Mouse (Mus musculus) layer of hippocampus, postnatal 10 days (tissue): Measurements from ENCODE around the gene Ccl21b. TPM values are rescaled to one million over a fixed set of nuclear protein-coding genes. Genes with fewer than 3 reads are reported as not detected.
"Not testable (repeated sequence)": the region's sequence is repeated elsewhere in the genome, so short reads cannot be mapped to it uniquely, and the experiment has no call there.

Source experiments
- DNase-seq, 2 experiments: peaks; one replicate each; pipeline ENCODE4 v3.0.0; 2021; ENCODE audit warnings: low spot score in 2 of 2
- long read RNA-seq: library from polyadenylated mRNA; stranded (forward); transcript quantifications from one replicate; pipeline ENCODE4 v2.0.0, GENCODE M21; 2023
- total RNA-seq, 2 experiments: library from RNA; stranded (reverse); gene quantifications; 2 replicates each; pipeline ENCODE4 v1.2.3; 2021

Gene Ccl21b
- total RNA-seq, result not detected
- long read RNA-seq, partial matches to known transcripts, result 1 of 13 reads
- long read RNA-seq, other reads (novel, unspliced or antisense), result 12 of 13 reads

- not testable (repeated sequence) for DNase-seq
Observed at GRCm38 (mm10) chr4:42255467-42255866, at the start of gene Ccl21b. Gene Ccl21b (plus strand): TSS chr4:42255767.

GRCm38 (mm10) chr4:42240339-42240738 lies 15.2 kb upstream of the Ccl21b start, which contains the start of gene Gm10600:
Gene Gm10600 (plus strand): TSS chr4:42240639.
- DNase-seq, result not testable (repeated sequence)

- not testable (repeated sequence) for DNase-seq
Observed at GRCm38 (mm10) chr4:42293967-42294366, 38.4 kb downstream of the Ccl21b start, which contains the start of gene Gm21953. Gene Gm21953 (plus strand): TSS chr4:42294267.

Other genes with a start within 250 kb of the Ccl21b start
- 1 to 10 TPM; 2.6 to 7.1 TPM for gene Gm21093, start 221.0 kb upstream of the Ccl21b start, total RNA-seq
- not detected for gene Gm3893, start 164.6 kb upstream of the Ccl21b start, total RNA-seq
- gene Gm13304, start 140.9 kb upstream of the Ccl21b start, total RNA-seq, result 10 to 100 TPM; 13.7 to 13.9 TPM
- gene Gm13306, start 102.3 kb upstream of the Ccl21b start, total RNA-seq, result 10 to 100 TPM in 1 of 2 experiments, 1 to 10 TPM in 1; 8.8 to 16.0 TPM
- gene Gm13305, start 87.2 kb upstream of the Ccl21b start, total RNA-seq, result 1 to 10 TPM; 1.1 to 2.9 TPM
- 1 to 10 TPM; 4.5 to 5.3 TPM for gene Gm10600, start 15.1 kb upstream of the Ccl21b start, total RNA-seq
- gene Gm21953, start 38.5 kb downstream of the Ccl21b start, total RNA-seq, result not detected
- gene Fam205a3, start 62.6 kb downstream of the Ccl21b start, total RNA-seq, result not detected
- gene Gm21586, start 183.6 kb downstream of the Ccl21b start, total RNA-seq, result not detected
- gene Gm2163, start 211.0 kb downstream of the Ccl21b start, total RNA-seq, result 1 to 10 TPM; 2.3 to 2.5 TPM